Mouse (Mus musculus): ENCODE results near the gene Lrmp.

DNA sequence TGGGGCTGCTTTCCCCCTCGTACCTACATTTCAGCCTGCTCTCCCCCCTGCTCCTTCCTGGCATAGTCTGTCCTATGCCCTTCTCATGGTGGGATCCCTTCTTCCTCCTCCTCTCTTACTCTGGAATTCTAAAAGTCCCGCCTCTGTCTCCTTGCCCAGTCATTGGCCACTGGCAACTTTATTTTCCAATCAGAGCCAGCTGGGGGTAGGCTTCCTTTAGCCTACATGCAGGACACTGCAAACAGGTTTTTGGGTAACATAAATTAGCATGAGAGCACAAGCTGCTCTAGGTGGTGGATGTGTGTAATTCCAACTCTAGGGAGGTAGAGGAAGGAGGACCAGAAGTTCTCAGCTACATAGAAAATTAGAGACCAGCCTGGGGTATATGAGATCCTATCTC is 4.6 kb downstream of the Lrmp start:
- TF ChIP-seq CTCF (IDR thresholded peaks at IDR 0.05; ENCODE audit: extremely low read depth, insufficient read depth, low read length) = no peak
- TF ChIP-seq POLR2A (IDR thresholded peaks at IDR 0.05; ENCODE audit: extremely low read depth, insufficient read depth, low read length) = no peak
